Mouse (Mus musculus) heart, adult 2 months (tissue): ENCODE data around the gene Krt1. TPM values are rescaled to one million over a fixed set of nuclear protein-coding genes. Genes with fewer than 3 reads are reported as not detected.

Experiments
- DNase-seq, 2 experiments: peaks; one replicate each; pipeline ENCODE4 v3.0.0; 2021
- H3K27ac ChIP-seq: fragments of 200-600 bp; 2 replicates; pipeline ENCODE4 v1.8.1; 2022
- H3K27me3 ChIP-seq: fragments of 200-500 bp; 2 replicates; pipeline ENCODE4 v1.6.1; 2012; ENCODE audit warnings: mild to moderate bottlenecking, low read length, inconsistent platforms, mixed read lengths; ENCODE audit not compliant: control insufficient read depth, insufficient read depth
- H3K36me3 ChIP-seq: fragments of 200-500 bp; 2 replicates; pipeline ENCODE4 v1.6.1; 2012; ENCODE audit warnings: low read length, inconsistent platforms; ENCODE audit not compliant: control insufficient read depth, insufficient read depth
- H3K4me1 ChIP-seq: fragments of 200-500 bp; 2 replicates; pipeline ENCODE4 v1.6.1; 2011; ENCODE audit warnings: low read length; ENCODE audit not compliant: control insufficient read depth, insufficient read depth
- H3K4me3 ChIP-seq: fragments of 200-600 bp; 2 replicates; pipeline ENCODE4 v1.8.1; 2022
- H3K79me2 ChIP-seq: fragments of 200-500 bp; replicated peaks from 2 replicates; pipeline ENCODE4 v1.6.1; 2012; ENCODE audit warnings: mild to moderate bottlenecking, inconsistent platforms, low read length, moderate library complexity, mixed read lengths; ENCODE audit not compliant: control insufficient read depth, insufficient read depth
- H3K9ac ChIP-seq: fragments of 200-500 bp; 2 replicates; pipeline ENCODE4 v1.6.1; 2012; ENCODE audit warnings: low read depth, mild to moderate bottlenecking, control low read depth, inconsistent platforms, low read length, mixed read lengths
- CTCF ChIP-seq: fragments of 200-600 bp; IDR thresholded peaks from 2 replicates; pipeline ENCODE4 v1.8.1; 2022; ENCODE audit warnings: antibody characterized with exemption, mild to moderate bottlenecking, moderate library complexity
- EP300 ChIP-seq: fragments of 200-500 bp; IDR thresholded peaks from 2 replicates; pipeline ENCODE4 v1.6.1; 2011; ENCODE audit warnings: low read depth, low read length, control low read depth; ENCODE audit not compliant: insufficient read depth
- POLR2A ChIP-seq: fragments of 200-500 bp; IDR thresholded peaks from 2 replicates; pipeline ENCODE4 v1.6.1; 2011; ENCODE audit warnings: mild to moderate bottlenecking, low read depth, low read length, control low read depth; ENCODE audit not compliant: insufficient read depth
- WGBS: fragments of 180-500 bp; shearing (Covaris S2); methylation state at CpG from one replicate; pipeline ENCODE4 v1.1.7; 2018; 5-methylcytosine and 5-hydroxymethylcytosine counted together
- intact Hi-C: fragments of 180-260 bp; cut with DNase I; formaldehyde crosslinking; loops from one replicate; pipeline ENCODE4 v1.15.1; 2025
- polyA plus RNA-seq: library from polyadenylated mRNA; depleted of rRNA; stranded (reverse); fragments of >200 nt; gene quantifications from 2 replicates; pipeline ENCODE4 v1.2.3, GENCODE M21; 2012
- total RNA-seq, 2 experiments: library from RNA; stranded (reverse); gene quantifications; 2 replicates each; pipeline ENCODE4 v1.2.3; 2021

Krt1 gene
- total and polyA plus RNA-seq, 3 experiments = 0.04 TPM; not detected in 2

- 63% methylated on average over 5 of the region's 5 CpGs for WGBS
- intact Hi-C loops = no loop called here
These were observed 15.7 kb downstream of the Krt1 start for GRCm38 (mm10) chr15:101834784-101835328.

GRCm38 (mm10) chr15:101833131-101833530, 17.5 kb downstream of the Krt1 start:
- Histone ChIP-seq H3K4me3 (no peak overlapping the region), H3K36me3 (no peaks in the 10 kb centered on the region), H3K79me2 (no peaks in the 10 kb centered on the region), H3K27ac (no peak overlapping the region), H3K4me1 (no peaks in the 10 kb centered on the region), H3K27me3 (no peaks in the 10 kb centered on the region), H3K9ac (no peak overlapping the region)
- no peak for DNase-seq
- TF ChIP-seq CTCF = no peak
- no peak for TF ChIP-seq EP300
- TF ChIP-seq POLR2A = no peak
- intact Hi-C loops = no loop called here
- 25% methylated on average over 6 of the region's 6 CpGs for WGBS

More at GRCm38 (mm10) chr15:101834784-101835328, 15.7 kb downstream of the Krt1 start:
- Histone ChIP-seq H3K9ac (no peak overlapping the region), H3K27me3 (no peaks in the 10 kb centered on the region), H3K27ac (no peak overlapping the region), H3K36me3 (no peaks in the 10 kb centered on the region), H3K79me2 (no peaks in the 10 kb centered on the region), H3K4me1 (no peaks in the 10 kb centered on the region), H3K4me3 (no peak overlapping the region)
- DNase-seq = no peak
- TF ChIP-seq POLR2A = no peak

GRCm38 (mm10) chr15:101829441-101829840, 21.2 kb downstream of the Krt1 start:
- WGBS = 59% methylated on average over 5 of the region's 5 CpGs
- H3K9ac ChIP-seq = no peak overlapping the region

GRCm38 (mm10) chr15:101821786-101822185, 28.8 kb downstream of the Krt1 start:
- no peak overlapping the region for H3K9ac ChIP-seq
- TF ChIP-seq POLR2A (no peak), CTCF (no peak), EP300 (no peak)
- H3K36me3 ChIP-seq = no peaks in the 10 kb centered on the region
- H3K27me3 ChIP-seq = no peaks in the 10 kb centered on the region; the same call in 1 of the 2 replicates
- H3K79me2 ChIP-seq = no peaks in the 10 kb centered on the region
- H3K27ac ChIP-seq = no peak overlapping the region
- 18% methylated on average over 3 of the region's 3 CpGs for WGBS
- no peak overlapping the region for H3K4me3 ChIP-seq
- DNase-seq = no peak
- intact Hi-C loops = no loop called here
- no peaks in the 10 kb centered on the region for H3K4me1 ChIP-seq

More at GRCm38 (mm10) chr15:101829441-101829840, 21.2 kb downstream of the Krt1 start:
- H3K27ac ChIP-seq = no peak overlapping the region
- H3K79me2 ChIP-seq = no peaks in the 10 kb centered on the region
- no peaks in the 10 kb centered on the region for H3K4me1 ChIP-seq
- H3K36me3 ChIP-seq = no peaks in the 10 kb centered on the region
- H3K27me3 ChIP-seq = no peaks in the 10 kb centered on the region
- TF ChIP-seq EP300 = no peak
- no peak for DNase-seq
- H3K4me3 ChIP-seq = no peak overlapping the region
- intact Hi-C loops = no loop called here

GRCm38 (mm10) chr15:101817875-101818274, 32.7 kb downstream of the Krt1 start, which contains the start of gene Krt2:
TSS of gene Krt2 (minus strand) at chr15:101818169.
- Histone ChIP-seq H3K27ac (no peak within 1 kb of the TSS), H3K4me1 (no peaks in the 10 kb centered on the region), H3K9ac (no peak within 1 kb of the TSS), H3K4me3 (no peak within 1 kb of the TSS), H3K79me2 (no peaks in the 10 kb centered on the region), H3K36me3 (no peaks in the 10 kb centered on the region), H3K27me3 (no peaks in the 10 kb centered on the region; the same call in 1 of the 2 replicates)
- intact Hi-C loops = no loop called here
- 65% methylated on average over 16 of the region's 16 CpGs for WGBS
- no peak for DNase-seq
- TF ChIP-seq CTCF = no peak
- no peak for TF ChIP-seq EP300

- H3K4me3 ChIP-seq = no peak overlapping the region
- no peak overlapping the region for H3K9ac ChIP-seq
- H3K36me3 ChIP-seq = no peaks in the 10 kb centered on the region
- no peak overlapping the region for H3K27ac ChIP-seq
- no peaks in the 10 kb centered on the region for H3K4me1 ChIP-seq
- intact Hi-C loops = no loop called here
- no peak for TF ChIP-seq POLR2A
- no peak for TF ChIP-seq CTCF
- TF ChIP-seq EP300 = no peak
- WGBS = 72% methylated on average over 11 of the region's 11 CpGs
- DNase-seq = no peak
- H3K79me2 ChIP-seq = no peaks in the 10 kb centered on the region
- no peaks in the 10 kb centered on the region; the same call in 1 of the 2 replicates for H3K27me3 ChIP-seq
These were observed 47.4 kb downstream of the Krt1 start for GRCm38 (mm10) chr15:101803052-101803822.
